Mouse (Mus musculus) CH12.LX (cell line): ENCODE data around the gene H2-Q4.
"Not testable (repeated sequence)": the region's sequence is repeated elsewhere in the genome, so short reads cannot be mapped to it uniquely, and the experiment has no call there.

Experiments
- CHD2 ChIP-seq: IDR thresholded peaks from 2 replicates; pipeline ENCODE4 v1.6.1; 2011; ENCODE audit warnings: low read length, improper control_type of control experiment
- CTCF ChIP-seq, 2 experiments: IDR thresholded peaks in 1 of 2; conservative IDR thresholded peaks in 1 of 2; 2 replicates each; pipeline ENCODE4 v1.5.1; 2011 to 2012; ENCODE audit warnings: low read depth in 2 of 2, low read length in 2 of 2, improper control_type of control experiment in 1 of 2, inconsistent platforms in 1 of 2, mild to moderate bottlenecking in 1 of 2, moderate library complexity in 1 of 2
- E2F4 ChIP-seq: IDR thresholded peaks from 2 replicates; pipeline ENCODE4 v1.6.1; 2011; ENCODE audit warnings: low read depth, low read length, improper control_type of control experiment; ENCODE audit not compliant: insufficient replicate concordance
- EP300 ChIP-seq: IDR thresholded peaks from 2 replicates; pipeline ENCODE4 v1.6.1; 2011; ENCODE audit warnings: low read length, improper control_type of control experiment
- IRF4 ChIP-seq: IDR thresholded peaks from 2 replicates; pipeline ENCODE4 v1.6.1; 2014; ENCODE audit warnings: low read depth, mild to moderate bottlenecking, inconsistent platforms, low read length, improper control_type of control experiment
- KAT2A ChIP-seq: IDR thresholded peaks from 2 replicates; pipeline ENCODE4 v1.6.1; 2012; ENCODE audit warnings: low read length, improper control_type of control experiment, inconsistent platforms; ENCODE audit not compliant: insufficient replicate concordance
- NRF1 ChIP-seq: IDR thresholded peaks from 2 replicates; pipeline ENCODE4 v1.6.1; 2014; ENCODE audit warnings: low read depth, mild to moderate bottlenecking, inconsistent platforms, low read length, improper control_type of control experiment, moderate library complexity
- POLR2A ChIP-seq: IDR thresholded peaks from 2 replicates; pipeline ENCODE4 v1.6.1; 2011; ENCODE audit warnings: low read depth, mild to moderate bottlenecking, improper control_type of control experiment, low read length
- SIN3A ChIP-seq: IDR thresholded peaks from 2 replicates; pipeline ENCODE4 v1.6.1; 2012; ENCODE audit warnings: low read length, improper control_type of control experiment, inconsistent platforms

- not testable (repeated sequence) for TF ChIP-seq CTCF (conservative IDR thresholded peaks at IDR 0.05 in 1 of 2, IDR thresholded peaks at IDR 0.05 in 1 of 2; ENCODE audit: low read depth in 2 of 2, low read length in 2 of 2); EP300; SIN3A; E2F4; KAT2A; NRF1
- TF ChIP-seq CHD2 (peak; percentile 69), IRF4 (0 out of 2 replicates have a peak, but pooled peaks have one; percentile 5), POLR2A (peak; percentile 65)
Observed at GRCm38 (mm10) chr17:35424624-35425416, 45.4 kb downstream of the H2-Q4 start, which contains the start of gene H2-Q6.
